Mouse (Mus musculus): Measurements from ENCODE around the gene Foxj1.

The Foxj1 gene

DNA sequence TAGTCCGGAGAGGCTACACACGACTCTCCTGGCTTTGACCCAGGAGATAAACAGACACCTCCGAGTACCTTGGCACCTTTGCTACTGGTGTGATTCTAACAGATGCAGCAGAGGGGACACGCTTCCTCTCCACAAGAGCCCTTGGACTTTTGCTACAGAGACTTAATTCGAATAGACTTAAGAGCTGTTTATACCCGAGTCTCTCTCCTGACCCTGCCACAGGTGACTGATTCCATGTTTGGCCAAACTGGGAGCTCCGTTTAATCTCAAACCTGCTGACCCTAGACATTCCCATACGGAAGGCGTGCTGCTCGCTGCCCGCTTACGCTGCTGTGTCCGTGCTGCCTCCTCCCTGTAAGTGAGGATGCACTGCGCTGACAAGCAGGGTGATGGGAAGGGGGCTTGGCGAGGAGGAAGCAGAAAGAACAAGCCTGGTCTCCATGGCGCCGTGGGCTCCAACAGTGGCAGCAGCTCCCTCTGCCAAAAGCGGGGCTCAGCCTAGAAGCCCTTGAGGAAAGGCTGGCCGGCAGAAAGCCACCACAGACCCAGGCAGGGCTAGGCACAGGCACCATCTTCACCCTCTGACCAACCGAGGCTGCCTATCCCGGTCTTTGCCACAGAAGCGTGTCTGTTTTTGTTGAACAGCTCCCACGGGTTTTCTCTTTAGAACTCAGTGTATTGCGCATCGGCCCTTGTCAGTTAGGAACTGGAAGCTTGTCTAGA is 7.0 kb upstream of the Foxj1 start:
- DNase-seq (ENCODE audit: low spot score), result no peak

DNA sequence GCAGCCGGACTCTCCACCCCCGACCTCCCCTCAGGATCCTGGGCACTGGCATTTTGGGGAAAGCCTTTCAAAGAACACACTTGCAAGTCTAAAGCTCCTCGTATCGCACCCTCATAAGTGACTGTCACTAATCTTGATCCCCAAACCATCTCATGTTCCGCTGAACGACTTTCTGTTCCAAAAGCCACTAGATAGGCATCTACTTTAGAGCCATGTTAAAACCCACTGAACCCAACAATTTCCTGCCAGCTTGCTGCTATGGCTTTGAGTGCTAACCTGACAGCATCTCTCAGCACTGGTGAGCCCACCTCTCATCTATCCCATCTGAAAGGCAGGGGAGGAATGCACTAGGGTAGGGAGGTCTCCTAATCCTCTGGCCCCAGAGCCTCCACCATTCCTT is 2.3 kb upstream of the Foxj1 start:
- DNase-seq (ENCODE audit: low spot score), result no peak

DNA sequence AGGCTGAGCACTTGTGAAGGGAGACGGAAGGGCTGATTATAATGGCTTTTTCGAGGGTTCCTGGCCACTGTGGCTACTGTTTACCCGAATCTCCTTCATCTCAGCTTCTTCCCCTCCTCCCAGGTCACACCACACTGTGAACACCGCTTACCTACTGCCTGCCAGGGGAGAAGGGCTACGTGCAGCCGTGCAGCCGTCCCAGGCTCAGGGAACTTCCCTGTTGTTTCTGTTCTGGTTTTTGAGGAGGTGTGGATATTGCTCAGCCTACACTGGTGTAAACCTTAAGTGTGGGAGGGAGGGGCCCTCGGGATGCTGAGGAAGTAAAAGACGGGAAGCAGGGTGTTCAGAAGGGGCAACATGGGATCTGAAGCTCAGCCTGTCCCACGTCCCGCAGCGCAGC is 1.8 kb upstream of the Foxj1 start:
- DNase-seq (ENCODE audit: low spot score), result no peak

DNA sequence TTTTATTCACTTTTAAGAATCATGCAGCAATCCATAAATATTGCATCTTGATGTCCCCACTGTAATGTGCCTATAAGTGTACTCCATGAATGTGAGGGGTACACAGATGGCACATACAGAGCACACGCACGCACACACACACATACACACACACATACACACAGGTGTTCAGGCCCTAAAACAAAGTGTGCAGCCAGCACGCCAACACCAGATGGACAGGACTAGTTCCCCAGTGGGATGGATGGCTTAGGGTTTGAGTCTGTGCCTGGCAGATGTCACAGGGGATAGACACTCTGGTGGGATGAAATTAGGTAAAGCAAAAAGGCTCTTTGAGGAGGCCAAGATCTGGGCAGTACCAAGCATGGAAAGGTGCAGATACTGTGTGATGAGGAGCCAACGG is 1.2 kb upstream of the Foxj1 start:
- DNase-seq (ENCODE audit: low spot score), result no peak

DNA sequence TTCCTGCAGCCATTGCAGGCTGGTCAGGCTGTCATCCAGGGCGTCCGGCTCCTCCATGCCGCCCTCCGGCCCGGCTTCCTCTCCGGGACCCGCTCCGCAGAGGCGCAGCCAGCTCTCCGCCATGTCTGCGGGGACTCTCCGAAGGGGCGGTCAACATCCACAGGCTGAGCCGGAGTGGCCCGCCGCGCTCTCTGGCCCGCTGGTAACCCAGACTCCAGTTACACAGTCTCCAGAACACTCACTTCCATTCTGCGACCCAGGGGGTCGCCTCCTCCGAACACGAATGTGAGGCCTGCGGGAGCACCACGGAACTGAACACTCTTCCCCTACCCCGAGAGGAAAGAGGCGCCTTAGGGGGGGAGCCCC is 799 bp downstream of the Foxj1 start:
- DNase-seq (ENCODE audit: low spot score), result no peak

DNA sequence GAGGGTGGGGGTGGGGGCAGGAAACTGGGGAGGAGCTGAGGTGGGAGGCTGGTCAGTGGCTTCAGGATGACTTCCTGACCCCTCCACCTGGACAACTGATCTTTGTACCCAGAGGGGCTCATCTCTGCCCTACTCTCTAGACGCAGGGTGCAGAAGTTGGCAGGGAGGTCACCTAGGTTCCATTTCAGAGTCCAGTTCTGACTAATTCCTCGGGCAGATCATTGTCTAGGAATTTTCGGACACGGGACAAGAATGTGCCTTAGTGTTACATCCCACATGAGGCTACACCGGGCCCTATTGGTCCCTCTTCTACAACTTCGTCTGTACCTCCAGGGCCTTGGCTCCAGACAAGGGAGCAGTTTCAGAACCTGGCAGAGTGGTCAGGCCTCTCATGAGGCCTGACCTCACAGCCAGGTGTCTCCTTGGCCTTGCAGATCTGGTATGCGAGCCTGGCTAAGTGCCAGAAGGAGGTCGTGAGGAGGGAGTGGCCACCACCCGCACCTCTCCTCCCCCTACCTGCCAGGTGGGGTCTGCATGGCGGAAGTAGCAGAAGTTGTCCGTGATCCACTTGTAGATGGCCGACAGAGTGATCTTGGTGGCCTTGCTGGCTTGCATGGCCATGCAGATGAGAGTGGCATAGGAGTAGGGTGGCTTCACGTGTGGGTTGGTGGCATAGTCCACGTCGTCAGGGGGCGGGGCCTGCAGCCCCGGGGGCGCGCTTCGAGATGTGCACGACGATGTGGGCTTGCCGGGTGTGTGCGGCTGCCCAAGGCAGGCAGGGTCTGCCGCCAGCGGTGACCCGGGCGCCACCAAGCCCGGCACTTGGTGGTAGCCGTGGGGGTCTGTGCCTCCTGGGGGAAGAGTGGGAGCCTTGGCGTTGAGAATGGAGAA is 1.4 kb downstream of the Foxj1 start:
- no peak for DNase-seq (ENCODE audit: low spot score)

DNA sequence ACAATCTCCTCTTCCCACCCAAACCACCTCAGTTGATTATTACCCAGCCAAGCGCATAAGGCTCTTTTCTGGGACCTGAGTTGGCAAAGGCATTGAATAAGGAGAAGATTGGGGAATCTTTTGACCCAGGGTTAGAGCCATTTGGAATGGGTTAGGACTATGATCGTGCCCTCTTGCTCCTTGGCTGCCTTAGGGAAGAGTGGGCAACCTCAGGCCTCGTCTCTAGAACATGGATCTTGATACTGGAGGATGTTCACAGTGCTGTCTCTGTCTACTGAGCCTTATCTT is 2.3 kb downstream of the Foxj1 start:
- no peak for DNase-seq (ENCODE audit: low spot score)

DNA sequence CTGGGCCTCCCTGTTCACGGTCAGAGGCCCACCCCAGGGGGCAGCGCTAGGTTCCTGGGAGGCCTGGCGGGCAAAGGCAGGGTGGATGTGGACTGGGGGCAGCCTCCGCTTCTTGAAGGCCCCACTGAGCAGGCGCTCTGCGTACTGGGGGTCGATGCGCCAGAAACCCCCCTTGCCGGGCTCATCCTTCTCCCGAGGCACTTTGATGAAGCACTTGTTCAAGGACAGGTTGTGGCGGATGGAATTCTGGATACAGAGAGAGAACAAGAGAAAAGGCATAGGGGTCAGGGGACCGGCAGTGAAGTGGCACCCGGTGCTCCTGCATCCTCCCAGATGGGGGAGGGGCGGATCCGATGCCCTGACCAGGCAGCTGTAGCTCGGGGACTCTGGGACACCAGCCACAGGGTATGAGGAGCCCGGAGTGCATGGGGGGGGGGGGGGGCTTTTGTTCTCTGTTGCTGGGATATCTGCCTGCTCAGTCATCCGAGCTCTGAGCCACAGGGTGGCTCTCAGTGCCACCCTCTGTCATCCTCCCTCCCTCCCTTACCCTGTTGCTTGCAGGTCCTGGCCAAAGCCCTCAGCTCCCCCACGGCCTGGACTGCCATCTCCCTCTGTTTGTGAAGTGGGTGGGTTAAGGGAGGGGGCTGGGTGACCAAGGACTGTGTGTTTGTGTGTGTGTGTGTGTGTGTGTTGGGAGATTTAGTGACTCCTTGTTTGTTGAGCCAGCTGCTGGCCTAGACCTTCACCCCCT is 2.8 kb downstream of the Foxj1 start:
- no peak for DNase-seq (ENCODE audit: low spot score)

DNA sequence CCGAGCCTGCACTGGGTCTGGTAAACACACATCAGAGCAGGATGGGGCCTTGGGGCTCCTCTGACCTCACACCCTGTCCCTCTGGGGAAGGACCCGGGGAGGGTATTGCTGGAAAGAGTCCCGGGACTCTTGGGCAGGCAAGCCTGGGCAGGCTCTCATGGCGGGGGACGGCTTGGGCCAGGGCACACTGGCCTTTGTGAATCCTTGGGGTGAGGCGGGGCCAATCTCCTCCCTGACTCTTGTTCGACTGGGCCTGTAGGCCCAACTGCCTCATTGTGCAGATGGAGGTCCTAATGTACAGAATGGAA is 5.0 kb downstream of the Foxj1 start:
- no peak for DNase-seq (ENCODE audit: low spot score)

DNA sequence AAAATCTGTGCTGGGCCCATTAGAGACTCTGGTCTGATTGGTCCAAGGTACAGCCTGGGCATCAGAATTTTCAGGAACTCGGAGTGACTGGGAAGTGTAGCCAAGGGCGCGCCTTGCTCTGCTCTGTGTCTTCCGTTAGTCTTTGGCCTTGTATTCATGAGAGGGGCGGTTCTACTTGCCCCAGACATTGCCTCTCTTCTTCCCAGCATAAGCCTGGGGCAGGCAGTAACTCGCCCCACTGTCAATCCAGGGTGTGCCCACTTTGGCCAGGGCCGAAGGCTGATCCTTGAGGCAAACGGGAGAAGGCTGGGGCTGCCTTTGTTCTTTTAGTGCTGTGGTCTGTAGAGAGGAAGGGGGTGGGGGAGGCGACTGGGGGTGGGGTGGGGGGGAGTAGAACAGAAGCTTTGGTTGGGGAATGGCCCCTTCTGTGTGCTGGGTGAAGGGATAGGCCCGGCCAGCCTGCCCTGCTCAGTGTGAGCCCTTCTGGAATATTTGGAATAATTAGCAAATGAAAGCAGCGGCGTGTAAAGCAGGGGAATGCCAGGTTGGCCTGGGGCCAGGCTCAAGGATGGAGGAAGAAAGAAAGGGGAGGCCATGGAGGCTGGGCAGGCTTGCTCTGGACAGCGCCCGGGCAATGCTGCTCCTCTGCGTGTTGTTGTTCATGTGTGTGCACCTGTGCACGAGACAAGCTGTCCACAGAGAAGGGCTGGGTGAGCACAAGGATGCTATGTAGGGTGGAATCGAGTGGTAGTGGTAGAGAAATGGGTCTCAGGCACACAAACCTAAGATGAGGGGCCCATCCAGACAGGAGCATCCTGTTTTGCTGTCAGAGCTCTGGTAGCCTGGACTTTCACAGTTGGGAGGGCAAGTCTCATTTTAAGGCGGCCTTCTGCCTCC is 5.6 kb downstream of the Foxj1 start:
- no peak for DNase-seq (ENCODE audit: low spot score)

DNA sequence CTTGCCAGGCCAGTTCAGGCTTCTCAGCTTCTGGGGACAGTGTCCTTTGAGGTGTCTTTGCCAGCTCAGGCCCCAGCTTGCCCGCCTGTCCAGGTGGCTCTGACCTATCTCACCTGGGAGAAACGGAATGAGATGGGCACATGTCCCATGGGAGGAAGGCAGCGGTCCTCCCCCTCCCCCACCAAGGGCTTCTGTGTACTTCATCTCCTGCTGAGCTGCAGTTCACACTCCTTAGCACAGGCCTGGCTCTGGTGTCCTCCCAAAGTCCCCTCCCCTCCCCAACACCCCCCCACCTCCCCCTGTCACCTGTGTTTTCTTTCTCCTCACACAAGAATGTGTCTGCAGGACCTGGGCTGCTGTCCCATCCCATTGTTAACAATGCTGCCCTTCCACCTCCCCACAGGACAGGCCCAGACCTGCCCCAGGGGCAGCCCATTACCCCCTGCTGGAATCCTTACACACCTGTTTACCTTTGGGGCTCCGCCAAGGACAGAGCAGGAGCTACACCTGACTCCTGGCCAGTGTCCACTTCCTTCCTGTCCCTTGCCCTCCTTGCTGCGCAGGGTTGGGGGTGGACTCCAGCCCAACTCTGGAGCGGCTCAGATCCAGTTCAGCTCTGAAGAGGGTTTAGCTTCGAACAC is 8.1 kb downstream of the Foxj1 start:
- DNase-seq (ENCODE audit: low spot score), result no peak

DNA sequence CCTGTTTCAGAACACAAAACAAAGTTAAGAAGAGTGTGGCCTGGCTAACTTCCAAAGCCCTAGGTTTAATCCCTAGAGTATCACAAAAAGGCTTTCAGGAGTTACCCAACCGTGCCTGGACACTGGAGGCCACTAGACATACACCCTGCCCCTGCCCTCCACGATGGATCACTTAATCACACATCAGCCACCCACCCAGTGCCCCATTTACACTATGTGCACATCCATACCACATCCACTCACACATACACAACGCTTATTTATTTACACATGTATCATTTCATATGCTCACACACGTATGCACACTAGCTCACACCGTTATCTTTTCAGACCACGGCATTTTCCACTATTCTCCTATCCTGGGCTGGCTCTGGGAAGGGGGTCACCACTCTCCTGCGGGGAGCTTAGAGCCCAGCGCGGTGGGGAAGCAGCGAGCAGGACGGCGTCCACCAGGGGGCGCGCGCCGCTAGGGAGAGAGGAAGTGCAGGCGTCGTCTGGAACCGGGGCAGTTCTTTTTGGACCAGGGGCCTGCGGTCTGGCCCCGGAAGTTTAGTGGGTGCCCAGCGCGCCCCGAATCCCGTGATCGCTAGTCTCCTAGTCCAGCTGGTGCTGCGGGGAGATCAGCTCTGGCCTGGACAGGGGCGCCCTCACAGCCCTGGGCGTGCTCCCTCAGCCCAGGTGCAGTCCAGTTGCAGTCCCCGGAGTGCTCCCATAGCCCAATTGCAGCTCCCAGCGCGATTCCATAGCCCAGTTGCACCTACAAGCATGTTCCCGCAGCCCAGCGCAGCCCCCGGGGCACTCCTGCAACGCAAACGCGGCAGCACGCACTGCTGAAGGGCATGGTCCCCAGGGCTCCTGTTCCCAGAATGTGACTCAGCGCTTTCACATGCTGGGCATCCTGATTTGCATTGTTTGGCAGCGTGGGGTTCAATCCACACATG is 16.2 kb downstream of the Foxj1 start:
- peak; percentile 94 for DNase-seq (ENCODE audit: low spot score)

DNA sequence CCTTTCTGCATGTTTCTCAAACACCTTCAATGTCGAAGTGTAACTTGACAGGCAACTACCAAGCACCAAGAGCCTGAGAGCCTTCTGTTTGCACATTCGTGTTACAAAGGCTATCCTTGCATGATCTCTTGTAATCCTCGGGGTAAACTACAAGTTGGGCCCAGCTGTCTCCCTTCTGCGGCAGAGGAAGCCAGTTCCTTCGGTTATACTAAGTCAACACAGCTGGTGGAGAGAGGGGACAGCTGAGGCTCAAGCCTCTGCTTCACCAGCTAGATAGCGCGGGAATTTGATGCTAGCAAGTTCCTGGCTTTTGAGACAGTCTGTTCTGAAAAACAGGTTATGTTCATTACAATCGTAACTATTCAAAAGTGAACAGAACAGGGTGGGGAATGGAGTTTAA is 22.8 kb downstream of the Foxj1 start:
- no peak for DNase-seq (ENCODE audit: low spot score)

DNA sequence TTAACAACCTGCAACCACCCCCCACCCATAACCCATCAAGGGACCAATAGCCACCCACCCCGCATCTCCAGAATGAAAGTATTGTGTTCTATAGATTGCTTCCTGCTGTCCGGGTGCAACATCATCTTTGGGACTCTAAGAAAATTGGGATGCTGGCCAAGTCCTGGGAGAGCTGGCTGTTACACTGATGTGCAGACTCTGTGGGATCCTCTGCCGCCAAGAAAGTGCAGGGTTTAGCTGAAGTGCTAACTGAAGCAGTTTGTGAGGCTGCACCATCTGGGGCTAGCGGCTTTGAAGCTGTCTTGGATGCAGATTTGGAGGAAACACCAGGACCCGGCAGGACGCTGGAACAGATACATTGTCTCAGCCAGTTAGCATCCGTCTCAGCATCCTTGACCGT is 24.0 kb downstream of the Foxj1 start:
- DNase-seq (ENCODE audit: low spot score), result no peak

DNA sequence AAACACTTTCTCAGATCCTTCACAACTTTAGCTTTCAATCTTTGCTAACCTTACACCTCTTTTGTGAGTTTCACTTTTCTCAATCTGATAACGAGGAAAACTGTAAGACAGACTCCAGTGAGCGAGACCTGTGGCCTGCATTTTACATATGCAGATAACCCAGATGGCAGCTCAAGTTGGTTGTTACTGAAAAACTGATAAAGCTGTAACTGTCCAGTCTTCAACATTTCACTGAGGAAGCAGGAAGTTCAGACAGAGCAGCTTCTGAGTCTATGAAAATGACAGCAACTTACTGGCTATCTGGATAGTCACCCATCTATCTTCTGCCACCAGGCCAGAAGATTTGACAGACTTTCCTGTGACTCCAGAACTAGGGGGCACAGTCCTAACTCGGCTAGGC is 25.6 kb downstream of the Foxj1 start:
- no peak for DNase-seq (ENCODE audit: low spot score)

DNA sequence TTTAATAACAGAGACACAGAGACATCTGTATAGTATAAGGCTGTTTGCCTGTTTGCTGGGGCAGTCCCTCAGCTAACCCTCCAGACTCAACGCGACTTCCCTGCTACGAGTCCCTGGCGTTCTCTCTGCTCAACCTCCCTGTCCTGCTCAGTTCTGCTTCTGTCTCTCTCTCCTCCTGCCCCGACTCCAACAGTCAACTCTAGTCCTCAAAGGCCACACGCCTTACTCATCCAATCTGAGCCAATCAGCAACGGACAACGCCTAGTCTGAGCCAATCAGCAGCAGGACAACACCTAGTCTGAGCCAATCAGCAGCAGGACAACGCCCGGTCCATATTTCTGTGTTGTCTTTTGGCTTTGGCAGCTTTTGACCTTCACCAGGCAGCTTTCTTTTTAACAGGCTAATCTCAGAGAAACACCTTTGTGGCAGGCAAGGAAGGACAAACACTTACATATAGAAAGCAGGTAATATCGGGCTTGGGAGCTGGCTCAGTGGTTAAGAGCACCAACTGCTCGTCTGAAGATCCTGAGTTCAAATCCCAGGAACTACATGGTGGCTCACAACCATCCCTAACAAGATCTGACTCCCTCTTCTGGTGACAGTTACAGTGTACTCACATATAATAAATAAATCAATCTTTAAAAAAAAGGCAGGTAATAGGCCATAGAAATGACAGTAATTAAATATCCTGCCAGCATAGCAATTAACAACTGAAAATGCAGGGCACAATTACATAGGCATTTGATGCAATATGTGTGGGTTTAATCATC is 27.3 kb downstream of the Foxj1 start:
- no peak for DNase-seq (ENCODE audit: low spot score)

DNA sequence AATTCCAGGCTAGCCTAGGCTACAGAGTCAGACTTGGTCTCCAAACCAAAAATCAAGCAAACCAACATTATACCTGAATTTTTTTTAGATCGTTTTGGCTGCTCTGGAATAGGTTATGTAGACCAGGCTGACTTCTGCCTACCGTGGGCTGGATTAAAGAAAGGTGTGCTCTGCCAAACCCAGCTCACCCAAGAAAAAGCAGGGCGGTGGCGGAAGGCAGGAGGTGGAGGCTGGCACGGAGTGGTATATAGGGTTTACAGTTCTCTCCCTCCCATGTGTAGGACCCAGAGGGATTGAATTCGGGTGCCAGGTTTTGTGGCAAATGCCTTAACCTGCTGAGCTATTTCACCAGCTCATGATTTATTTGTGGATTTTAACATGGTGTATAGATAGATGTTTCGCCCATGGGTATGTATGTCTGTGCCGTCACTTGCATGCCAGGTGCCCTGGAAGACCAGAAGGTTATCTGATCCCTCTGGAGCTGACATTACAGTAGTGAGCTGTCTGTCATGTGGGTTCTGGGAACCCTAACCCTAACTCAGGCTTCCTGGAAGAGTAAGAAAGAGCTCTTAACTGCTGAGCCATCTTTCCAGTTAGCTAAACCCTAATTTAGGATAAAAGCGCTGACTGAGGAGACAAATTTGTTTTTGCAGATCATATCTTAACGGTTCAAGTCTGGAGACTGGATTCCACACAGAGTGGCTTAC is 28.0 kb downstream of the Foxj1 start, which contains the start of gene Exoc7:
Exoc7 (minus strand) TSS at position 215 of the 707 bp plus-strand sequence.
- DNase-seq (ENCODE audit: low spot score), result no peak

DNA sequence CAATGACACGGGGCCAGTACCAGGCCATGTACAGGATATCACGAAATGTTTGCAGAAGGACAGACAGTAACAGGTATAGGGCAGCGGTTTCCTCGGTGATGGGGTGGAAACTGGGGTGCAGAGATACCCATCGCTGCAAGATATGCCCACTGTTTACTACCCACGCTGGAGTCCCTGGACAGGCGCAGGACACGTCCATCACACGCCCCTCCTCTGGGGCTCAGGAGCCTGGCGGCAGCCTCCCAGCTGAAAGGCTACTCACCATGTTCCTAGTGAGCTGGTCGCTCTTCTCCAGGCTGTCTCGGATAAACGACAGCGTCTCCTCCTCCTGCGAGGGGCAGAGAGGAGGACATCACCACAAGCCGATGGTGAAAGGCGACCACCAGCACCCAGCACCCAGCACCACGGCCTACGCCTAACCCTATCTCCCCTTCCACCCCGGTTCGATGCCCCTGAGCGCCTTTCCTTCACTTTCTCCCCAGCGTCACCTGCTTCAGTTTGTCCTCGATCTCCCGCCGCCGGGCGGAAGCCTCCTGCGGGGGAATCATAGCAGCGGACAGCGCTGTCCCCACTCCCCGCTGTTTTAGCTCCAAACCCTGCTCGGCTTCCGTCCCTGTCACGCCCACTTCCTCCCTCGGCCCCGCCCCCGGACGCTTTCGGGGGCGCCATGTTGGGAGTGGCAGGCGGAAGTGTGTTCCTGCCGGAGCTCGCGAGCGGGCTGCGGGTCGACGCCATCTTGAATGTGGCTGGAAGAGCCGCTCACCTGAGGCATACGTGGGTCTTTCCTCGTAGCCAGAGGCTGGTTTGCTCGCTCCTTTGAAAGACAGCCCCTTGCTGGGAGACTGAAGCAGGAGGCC is 28.8 kb downstream of the Foxj1 start:
- DNase-seq (ENCODE audit: low spot score), result peak; percentile 90

Measured in ovary, postnatal 14 days (tissue).